Mouse (Mus musculus) ES-E14 (cell line): Measurements from ENCODE around the gene Olfr70. TPM values are rescaled to one million over a fixed set of nuclear protein-coding genes. Genes with fewer than 3 reads are reported as not detected.

Source experiments
- DNase-seq: peaks from one replicate; pipeline ENCODE4 v3.0.0-alpha.2; 2013; ENCODE audit warnings: low read depth, low spot score
- H3K27ac ChIP-seq: 2 replicates; pipeline ENCODE4 v1.5.1; 2012; ENCODE audit warnings: low read depth, mild to moderate bottlenecking, low read length, moderate library complexity, mixed read lengths; ENCODE audit not compliant: poor library complexity, insufficient read depth, severe bottlenecking
- H3K36me3 ChIP-seq: 2 replicates; pipeline ENCODE4 v1.6.1; 2012; ENCODE audit warnings: mild to moderate bottlenecking, low read length, moderate library complexity, mixed read lengths; ENCODE audit not compliant: control insufficient read depth, poor library complexity, insufficient read depth, severe bottlenecking
- H3K4me1 ChIP-seq, 2 experiments: fragments of 150-350 bp in 1 of 2; sonication (generic) in 1 of 2; 2 replicates each; pipeline ENCODE4 v1.6.1; 2012; ENCODE audit warnings: low read length in 2 of 2, mild to moderate bottlenecking in 1 of 2, mixed read lengths in 1 of 2; ENCODE audit not compliant: control insufficient read depth in 2 of 2, insufficient read depth in 2 of 2, poor library complexity in 1 of 2
- H3K4me3 ChIP-seq, 2 experiments: fragments of 150-350 bp in 1 of 2; sonication (generic) in 1 of 2; 2 replicates each; pipeline ENCODE4 v1.5.1; 2012; ENCODE audit warnings: low read length in 2 of 2, low read depth in 1 of 2, mild to moderate bottlenecking in 1 of 2, mixed read lengths in 1 of 2; ENCODE audit not compliant: insufficient read depth in 1 of 2, poor library complexity in 1 of 2, severe bottlenecking in 1 of 2
- H3K9ac ChIP-seq: 2 replicates; pipeline ENCODE4 v1.6.1; 2012; ENCODE audit warnings: low read depth, mild to moderate bottlenecking, low read length, mixed read lengths; ENCODE audit not compliant: poor library complexity, insufficient read depth, severe bottlenecking
- H3K9me3 ChIP-seq: fragments of 150-350 bp; sonication (generic); 2 replicates; pipeline ENCODE4 v1.6.1; 2012; ENCODE audit warnings: low read depth, mild to moderate bottlenecking, low read length; ENCODE audit not compliant: control insufficient read depth, insufficient read depth
- CHD2 ChIP-seq: IDR thresholded peaks from 2 replicates; pipeline ENCODE4 v1.6.1; 2014; ENCODE audit warnings: mild to moderate bottlenecking, low read depth, low read length, inconsistent platforms
- HCFC1 ChIP-seq: IDR thresholded peaks from 2 replicates; pipeline ENCODE4 v1.6.1; 2012; ENCODE audit warnings: low read length, inconsistent platforms, borderline replicate concordance; ENCODE audit not compliant: insufficient read depth
- MAFK ChIP-seq: IDR thresholded peaks from 2 replicates; pipeline ENCODE4 v1.6.1; 2014; ENCODE audit warnings: mild to moderate bottlenecking, low read depth, low read length, inconsistent platforms; ENCODE audit not compliant: insufficient read depth
- ZC3H11A ChIP-seq: IDR thresholded peaks from 2 replicates; pipeline ENCODE4 v1.6.1; 2012; ENCODE audit warnings: low read depth, mild to moderate bottlenecking, inconsistent platforms, low read length, borderline replicate concordance
- ZNF384 ChIP-seq: IDR thresholded peaks from 2 replicates; pipeline ENCODE4 v1.6.1; 2012; ENCODE audit warnings: low read depth, low read length, inconsistent platforms
- in situ Hi-C, 2 experiments: fragments of 600-800 bp; cut with MboI; formaldehyde crosslinking; loops; one replicate each; pipeline ENCODE4 v1.15.1; 2025; ENCODE audit warnings: low sequenced_read_pairs in 2 of 2, inconsistent platforms in 1 of 2; ENCODE audit not compliant: unreplicated experiment in 2 of 2
- total RNA-seq: library from RNA; depleted of rRNA; stranded (reverse); fragments of 300-350 nt; gene quantifications from 2 replicates; pipeline ENCODE4 v1.2.3, GENCODE M21; 2012

The Olfr70 gene
- total RNA-seq, 1 experiment = not detected

DNA sequence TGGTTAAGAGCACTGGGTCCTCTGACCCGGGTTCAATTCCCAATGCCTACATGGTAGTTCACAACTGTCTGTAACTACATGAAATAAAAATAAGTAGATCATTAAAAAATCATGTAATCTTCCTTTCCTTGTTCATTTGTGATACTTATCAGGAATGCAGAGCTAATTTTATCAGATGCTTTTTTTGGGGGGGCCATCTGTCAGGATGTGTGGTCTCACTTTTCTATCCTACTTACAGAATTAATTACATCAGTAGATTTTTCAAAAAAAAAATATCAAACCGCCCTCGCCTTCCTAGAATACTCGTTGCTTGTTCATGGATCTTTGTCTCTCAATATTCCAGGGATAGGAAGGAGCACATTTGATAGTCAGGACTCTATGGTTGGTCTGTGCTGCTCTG, 21.6 kb upstream of the Olfr70 start:
- DNase-seq = no peak
- TF ChIP-seq ZNF384 (no peak), HCFC1 (no peak), CHD2 (no peak), ZC3H11A (no peak), MAFK (no peak)
- H3K27ac ChIP-seq = no peak overlapping the region
- H3K9ac ChIP-seq = no peak overlapping the region
- in situ Hi-C loops = no loop called here
- no peaks in the 10 kb centered on the region for H3K9me3 ChIP-seq
- no peaks in the 10 kb centered on the region for H3K36me3 ChIP-seq
- peaks cover 0 to 4% of the 10 kb centered on the region in 2 experiments; a peak in 1 of 4 replicates for H3K4me1 ChIP-seq
- no peak overlapping the region for H3K4me3 ChIP-seq

DNA sequence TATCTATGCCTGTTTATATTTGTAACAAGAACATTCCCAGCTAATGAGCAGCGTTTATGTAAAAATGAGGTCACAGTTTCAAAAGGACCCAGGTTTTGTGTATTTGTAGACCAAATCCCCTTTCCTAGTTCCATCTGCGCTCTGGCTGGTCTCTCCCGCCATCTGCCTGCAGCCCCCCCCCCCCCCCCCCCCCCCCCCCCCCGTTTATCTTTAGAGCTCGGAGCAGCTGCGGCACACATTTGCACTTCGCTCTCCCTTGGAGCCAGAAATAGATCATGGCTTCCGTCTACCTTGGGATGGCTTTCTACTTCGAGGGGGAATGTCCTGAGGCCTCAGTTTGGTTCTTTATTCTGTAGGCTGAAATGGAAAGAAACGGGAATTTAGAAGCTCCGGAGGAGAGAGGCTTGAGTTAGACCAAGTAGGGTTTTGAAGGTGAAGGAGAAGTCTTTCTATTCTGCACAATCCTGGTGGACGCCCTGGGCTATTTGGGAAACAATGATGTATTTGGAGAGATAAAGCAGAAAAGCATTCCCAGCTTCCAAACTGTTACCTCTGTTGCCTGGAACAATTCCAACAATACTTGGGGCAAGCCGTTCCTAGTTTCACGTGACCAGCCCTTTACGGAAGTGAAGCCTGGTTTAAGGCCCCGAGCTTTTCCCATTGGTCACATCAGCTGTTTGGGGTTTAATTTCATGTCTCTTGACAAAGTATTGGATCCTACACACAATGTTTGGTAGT, 20.1 kb upstream of the Olfr70 start:
- H3K36me3 ChIP-seq = no peaks in the 10 kb centered on the region
- DNase-seq = no peak
- no peaks in the 10 kb centered on the region for H3K9me3 ChIP-seq
- no peaks in the 10 kb centered on the region; a peak in 1 of 4 replicates for H3K4me1 ChIP-seq
- peak overlapping the region in 1 of 2 experiments; percentile 21; a peak in 1 of 4 replicates for H3K4me3 ChIP-seq
- TF ChIP-seq MAFK (no peak), CHD2 (no peak), ZNF384 (no peak), HCFC1 (no peak), ZC3H11A (no peak)
- no peak overlapping the region; the same call in 1 of the 2 replicates for H3K9ac ChIP-seq
- in situ Hi-C loops = no loop called here
- peak overlapping the region; percentile 29; the same call in 1 of the 2 replicates for H3K27ac ChIP-seq

DNA sequence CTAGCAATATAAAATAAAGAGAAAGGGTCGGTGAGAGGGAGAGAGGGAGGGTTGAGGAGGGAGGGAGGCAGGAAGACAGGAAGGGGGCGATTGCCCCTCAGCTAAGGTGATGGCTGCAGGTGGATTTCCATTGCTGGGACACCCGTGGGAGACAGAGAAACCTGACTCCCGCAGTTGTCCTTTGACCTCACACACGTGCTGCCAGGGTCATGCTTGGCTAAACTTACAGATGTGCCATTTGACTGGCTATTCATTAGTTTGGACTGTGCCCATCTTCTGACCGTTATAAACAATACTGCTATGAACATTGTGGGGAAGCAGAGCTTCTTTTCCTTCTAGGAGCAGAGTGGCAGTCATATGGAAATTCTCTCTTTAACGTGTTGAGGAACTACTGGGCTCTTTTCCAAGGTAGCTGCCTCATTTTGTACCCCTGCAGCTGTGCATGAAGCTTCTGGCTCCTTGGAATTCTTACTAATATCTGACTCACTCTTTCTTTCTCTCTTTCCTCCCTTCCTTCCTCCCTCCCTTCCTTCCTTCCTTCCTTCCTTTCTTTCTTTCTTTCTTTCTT, 13.1 kb upstream of the Olfr70 start:
- no peaks in the 10 kb centered on the region for H3K4me1 ChIP-seq
- DNase-seq = no peak
- TF ChIP-seq HCFC1 (no peak), CHD2 (no peak), ZNF384 (no peak), ZC3H11A (no peak), MAFK (no peak)
- H3K36me3 ChIP-seq = no peaks in the 10 kb centered on the region
- no peak overlapping the region for H3K4me3 ChIP-seq
- in situ Hi-C loops = no loop called here
- no peak overlapping the region for H3K27ac ChIP-seq
- no peaks in the 10 kb centered on the region for H3K9me3 ChIP-seq
- H3K9ac ChIP-seq = no peak overlapping the region

DNA sequence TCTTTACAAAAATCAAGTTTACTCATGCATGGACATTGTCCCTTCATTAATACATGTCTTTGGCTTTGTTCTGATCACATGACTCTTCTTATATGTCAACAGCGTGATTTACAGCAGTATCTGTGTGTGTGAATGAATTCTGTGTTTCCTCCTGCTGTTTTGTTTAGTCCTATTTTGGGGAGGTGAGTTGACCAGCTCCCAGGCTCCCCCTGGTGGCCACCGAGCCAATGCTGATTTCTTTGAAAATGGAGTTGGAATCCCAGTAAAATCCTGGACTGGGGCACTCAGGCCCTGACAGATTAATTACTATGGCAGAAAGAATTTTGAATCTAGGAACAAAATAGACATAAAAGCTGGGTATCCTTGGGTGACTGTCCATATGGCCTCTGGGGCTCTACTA, 11.2 kb upstream of the Olfr70 start:
- Histone ChIP-seq H3K4me3 (no peak overlapping the region), H3K4me1 (no peaks in the 10 kb centered on the region)
- in situ Hi-C loops = no loop called here

More for the DNA sequence above, 11.2 kb upstream of the Olfr70 start:
- Histone ChIP-seq H3K9me3 (no peaks in the 10 kb centered on the region), H3K9ac (no peak overlapping the region), H3K36me3 (no peaks in the 10 kb centered on the region), H3K27ac (no peak overlapping the region)
- DNase-seq = peak; percentile 58
- TF ChIP-seq MAFK = no peak
- TF ChIP-seq ZC3H11A = peak; percentile 74
- 0 out of 2 replicates have a peak, but pooled peaks have one; percentile 13 for TF ChIP-seq CHD2
